Mouse (Mus musculus) C2C12 (cell line): ENCODE data around the gene Isg20l2. TPM values are rescaled to one million over a fixed set of nuclear protein-coding genes. Genes with fewer than 3 reads are reported as not detected.

Experiments
- H3K27me3 ChIP-seq: one replicate; pipeline ENCODE4 v1.6.1; 2011; ENCODE audit not compliant: control insufficient read depth, insufficient read depth, insufficient read length
- H3K36me3 ChIP-seq: one replicate; pipeline ENCODE4 v1.6.1; 2011; ENCODE audit not compliant: control insufficient read depth, insufficient read depth
- H3K4me3 ChIP-seq: one replicate; pipeline ENCODE4 v1.5.1; 2011; ENCODE audit warnings: mild to moderate bottlenecking, control low read depth; ENCODE audit not compliant: poor library complexity, insufficient read depth, severe bottlenecking
- H3K79me2 ChIP-seq: one replicate; pipeline ENCODE4 v1.6.1; 2011; ENCODE audit not compliant: control insufficient read depth, insufficient read depth
- H3K79me3 ChIP-seq: one replicate; pipeline ENCODE4 v1.6.1; 2011; ENCODE audit warnings: low read depth, control low read depth
- H3ac ChIP-seq: one replicate; pipeline ENCODE3; 2011; ENCODE audit warnings: low read depth; ENCODE audit not compliant: control insufficient read depth, insufficient read length
- CEBPB ChIP-seq: IDR thresholded peaks from one replicate; pipeline ENCODE4 v1.6.1; 2011; ENCODE audit warnings: low read depth, mild to moderate bottlenecking, control low read depth, moderate library complexity
- CTCF ChIP-seq: IDR thresholded peaks from one replicate; pipeline ENCODE4 v1.5.1; 2011; ENCODE audit not compliant: control insufficient read depth, insufficient read depth, insufficient read length
- FOSL1 ChIP-seq: IDR thresholded peaks from one replicate; pipeline ENCODE4 v1.8.0; 2011; ENCODE audit warnings: mild to moderate bottlenecking, low read length; ENCODE audit not compliant: poor library complexity, insufficient read depth, severe bottlenecking
- MAX ChIP-seq: IDR thresholded peaks from one replicate; pipeline ENCODE4 v1.6.1; 2011; ENCODE audit warnings: mild to moderate bottlenecking, control low read depth
- MYOD1 ChIP-seq: IDR thresholded peaks from one replicate; pipeline ENCODE4 v1.6.1; 2011; ENCODE audit warnings: low read depth; ENCODE audit not compliant: control insufficient read depth, insufficient read length
- MYOG ChIP-seq: IDR thresholded peaks from one replicate; pipeline ENCODE4 v1.6.1; 2011; ENCODE audit not compliant: control insufficient read depth, insufficient read length; ENCODE audit errors: extremely low read depth
- USF1 ChIP-seq: IDR thresholded peaks from one replicate; pipeline ENCODE4 v1.6.1; 2011; ENCODE audit warnings: low read depth, mild to moderate bottlenecking, control low read depth, moderate library complexity
- polyA plus RNA-seq: library from polyadenylated mRNA; unstranded; fragments of >200 nt; fragmentation: generic; extraction: Trizol; gene quantifications from one replicate; pipeline ENCODE4 v1.2.1, GENCODE M21; 2012; ENCODE audit warnings: missing spikeins

Isg20l2 gene
- polyA plus RNA-seq, 1 experiment = 25.0 TPM

GRCm38 (mm10) chr3:87972203-87972664 is 42.1 kb downstream of the Isg20l2 start:
- Histone ChIP-seq H3K79me2 (peaks cover 57% of the 10 kb centered on the region), H3ac (peak overlapping the region; percentile 85), H3K27me3 (no peaks in the 10 kb centered on the region), H3K79me3 (peaks cover 48% of the 10 kb centered on the region), H3K36me3 (peaks cover 42% of the 10 kb centered on the region), H3K4me3 (peak overlapping the region; percentile 72)
- no peak for TF ChIP-seq CTCF
- no peak for TF ChIP-seq CEBPB
- TF ChIP-seq MYOD1 = peak; percentile 76
- no peak for TF ChIP-seq MAX

GRCm38 (mm10) chr3:87972776-87973175 is 42.7 kb downstream of the Isg20l2 start:
- Histone ChIP-seq H3K4me3 (peak overlapping the region; percentile 72), H3K36me3 (peaks cover 48% of the 10 kb centered on the region), H3ac (peak overlapping the region; percentile 85), H3K79me3 (peaks cover 48% of the 10 kb centered on the region), H3K79me2 (peaks cover 57% of the 10 kb centered on the region), H3K27me3 (no peaks in the 10 kb centered on the region)
- no peak for TF ChIP-seq MAX
- no peak for TF ChIP-seq USF1
- TF ChIP-seq MYOG = no peak
- TF ChIP-seq MYOD1 = no peak
- TF ChIP-seq FOSL1 = no peak
- TF ChIP-seq CTCF = no peak
- TF ChIP-seq CEBPB = no peak

- TF ChIP-seq CEBPB = no peak
- no peak for TF ChIP-seq MYOD1
- TF ChIP-seq CTCF = no peak
- no peak for TF ChIP-seq MAX
- no peak for TF ChIP-seq MYOG
- peak overlapping the region; percentile 85 for H3ac ChIP-seq
- no peaks in the 10 kb centered on the region for H3K27me3 ChIP-seq
- H3K4me3 ChIP-seq = peak overlapping the region; percentile 72
- H3K79me3 ChIP-seq = peaks cover 48% of the 10 kb centered on the region
- H3K36me3 ChIP-seq = peaks cover 56% of the 10 kb centered on the region
- H3K79me2 ChIP-seq = peaks cover 57% of the 10 kb centered on the region
Measured at GRCm38 (mm10) chr3:87973593-87974380, 43.7 kb downstream of the Isg20l2 start.

GRCm38 (mm10) chr3:87974381-87974987 is 44.4 kb downstream of the Isg20l2 start:
- Histone ChIP-seq H3K36me3 (peaks cover 61% of the 10 kb centered on the region), H3K27me3 (no peaks in the 10 kb centered on the region), H3K4me3 (no peak overlapping the region)

GRCm38 (mm10) chr3:87979493-87979892 is 49.4 kb downstream of the Isg20l2 start:
- Histone ChIP-seq H3K4me3 (no peak overlapping the region), H3K27me3 (no peaks in the 10 kb centered on the region), H3K79me3 (peaks cover 14% of the 10 kb centered on the region), H3K79me2 (peaks cover 20% of the 10 kb centered on the region), H3K36me3 (peaks cover 46% of the 10 kb centered on the region), H3ac (no peak overlapping the region)
- TF ChIP-seq MAX = no peak
- no peak for TF ChIP-seq MYOG
- no peak for TF ChIP-seq USF1

More at GRCm38 (mm10) chr3:87974381-87974987, 44.4 kb downstream of the Isg20l2 start:
- H3K79me2 ChIP-seq = peaks cover 57% of the 10 kb centered on the region
- H3K79me3 ChIP-seq = peaks cover 48% of the 10 kb centered on the region
- TF ChIP-seq FOSL1 = no peak
- no peak for TF ChIP-seq MAX
- TF ChIP-seq MYOD1 = no peak
- no peak for TF ChIP-seq MYOG
- no peak for TF ChIP-seq CEBPB
- no peak for TF ChIP-seq CTCF
- no peak for TF ChIP-seq USF1
- peak overlapping the region; percentile 85 for H3ac ChIP-seq
